Mouse (Mus musculus) inflammation-experienced regulatory T-cells, adult 16 weeks (primary cell): Measurements from ENCODE around the gene Nfil3. TPM values are rescaled to one million over a fixed set of nuclear protein-coding genes. Genes with fewer than 3 reads are reported as not detected.

Experiments
- polyA plus RNA-seq: library from polyadenylated mRNA; unstranded; fragments of 100-300 nt; shearing (Covaris generic); gene quantifications from one replicate; pipeline ENCODE4 v1.2.1, GENCODE M21; 2017

Gene Nfil3
- polyA plus RNA-seq, result 4.5 TPM

GRCm38 (mm10) chr13:52980951-52981421 lies at the start of gene Nfil3:
Gene Nfil3 (minus strand): TSS chr13:52981073.

GRCm38 (mm10) chr13:52929209-52930171 lies 51.4 kb downstream of the Nfil3 start, which contains the start of gene Auh:
Gene Auh (minus strand): TSS chr13:52929681.

Other genes with a start within 250 kb of the Nfil3 start
- gene Auh, start 51.4 kb downstream of the Nfil3 start, polyA plus RNA-seq, result 56.4 TPM